Mouse (Mus musculus) kidney, embryonic 16.5 days (tissue): ENCODE measurements at regions not wholly inside any gene's neighbourhood (a gene's known extent, or its start where the extent isn't known, plus 50 kb on each side); places are given as distances from the start of the nearest gene placed in this dataset.

Experiments
- ATAC-seq: fragments of 200-750 bp; cut with Nextera tagmentation; 2 replicates; pipeline ENCODE4 v1.8.0; 2017; ENCODE audit warnings: moderate TSS enrichment; ENCODE audit not compliant: low FRiP score, low TSS enrichment
- H3K27ac ChIP-seq: fragments of 300-500 bp; sonication (generic); 2 replicates; pipeline ENCODE4 v1.5.1; 2014; ENCODE audit warnings: low read length
- H3K27me3 ChIP-seq: fragments of 300-500 bp; sonication (generic); 2 replicates; pipeline ENCODE4 v1.6.1; 2014; ENCODE audit warnings: low read length, control low read depth, mixed read lengths; ENCODE audit not compliant: insufficient read depth
- H3K36me3 ChIP-seq: fragments of 300-500 bp; sonication (generic); 2 replicates; pipeline ENCODE4 v1.6.1; 2014; ENCODE audit warnings: low read length, control low read depth, mixed read lengths; ENCODE audit not compliant: insufficient read depth
- H3K4me1 ChIP-seq: fragments of 300-500 bp; sonication (generic); 2 replicates; pipeline ENCODE4 v1.6.1; 2014; ENCODE audit warnings: low read length, control low read depth, mixed read lengths; ENCODE audit not compliant: insufficient read depth
- H3K4me2 ChIP-seq: fragments of 300-500 bp; sonication (generic); replicated peaks from 2 replicates; pipeline ENCODE4 v1.6.1; 2014; ENCODE audit warnings: low read depth, low read length
- H3K4me3 ChIP-seq: fragments of 300-500 bp; sonication (generic); 2 replicates; pipeline ENCODE4 v1.5.1; 2014; ENCODE audit warnings: mild to moderate bottlenecking, low read length
- H3K9ac ChIP-seq: fragments of 300-500 bp; sonication (generic); replicated peaks from 2 replicates; pipeline ENCODE4 v1.6.1; 2014; ENCODE audit warnings: low read length
- H3K9me3 ChIP-seq: fragments of 300-500 bp; sonication (generic); 2 replicates; pipeline ENCODE4 v1.6.1; 2016; ENCODE audit warnings: low read length, control low read depth
- WGBS: fragments of 180-500 bp; shearing (Covaris S2); extraction: QIAGEN DNeasy Blood & Tissue Kit; methylation state at CpG from one replicate; pipeline ENCODE4 v1.1.7; 2014; 5-methylcytosine and 5-hydroxymethylcytosine counted together

GRCm38 (mm10) chr6:99930316-99930715 lies 204.1 kb upstream of the Prok2 start:
- no peak for ATAC-seq
- H3K9me3 ChIP-seq = no peaks in the 10 kb centered on the region
- no peak overlapping the region for H3K4me2 ChIP-seq
- no peak overlapping the region for H3K9ac ChIP-seq
- H3K36me3 ChIP-seq = no peaks in the 10 kb centered on the region
- WGBS = 94% methylated on average over 6 of the region's 6 CpGs
- H3K4me3 ChIP-seq = no peak overlapping the region
- H3K27ac ChIP-seq = no peak overlapping the region
- peaks cover 18% of the 10 kb centered on the region for H3K4me1 ChIP-seq
- H3K27me3 ChIP-seq = peaks cover 16% of the 10 kb centered on the region; the same call in 1 of the 2 replicates

GRCm38 (mm10) chr6:99927933-99928555 lies 201.9 kb upstream of the Prok2 start:
- H3K4me3 ChIP-seq = no peak overlapping the region
- H3K36me3 ChIP-seq = no peaks in the 10 kb centered on the region
- no peaks in the 10 kb centered on the region for H3K9me3 ChIP-seq
- 30% methylated on average over 10 of the region's 10 CpGs for WGBS
- no peak for ATAC-seq
- peaks cover 21% of the 10 kb centered on the region for H3K27me3 ChIP-seq
- no peak overlapping the region for H3K27ac ChIP-seq
- no peak overlapping the region for H3K9ac ChIP-seq
- no peak overlapping the region for H3K4me2 ChIP-seq
- H3K4me1 ChIP-seq = peaks cover 14% of the 10 kb centered on the region

DNA sequence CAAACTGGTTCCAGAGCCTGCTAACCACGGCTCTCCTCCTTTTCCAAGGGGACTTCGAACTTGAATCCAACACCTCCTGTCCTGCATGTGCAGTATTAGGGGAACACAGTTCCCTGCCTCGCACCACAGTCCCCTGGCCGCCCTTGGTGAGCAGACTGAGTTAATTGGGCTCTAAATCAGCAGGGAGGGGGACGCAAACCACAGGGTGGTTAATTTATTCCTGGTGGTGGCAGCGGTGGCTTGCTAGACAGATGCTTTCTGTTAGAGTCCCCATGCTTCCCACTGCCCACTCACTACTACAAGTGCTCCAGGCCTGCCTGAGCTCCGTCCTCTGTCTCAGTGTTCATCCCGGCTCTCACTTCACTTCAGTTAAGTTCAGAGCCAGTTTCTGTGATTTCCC lies 198.0 kb upstream of the Prok2 start:
- no peaks in the 10 kb centered on the region for H3K36me3 ChIP-seq
- no peak overlapping the region for H3K27ac ChIP-seq
- peaks cover 3% of the 10 kb centered on the region; the same call in 1 of the 2 replicates for H3K9me3 ChIP-seq
- no peak overlapping the region for H3K4me2 ChIP-seq
- ATAC-seq = no peak
- H3K4me3 ChIP-seq = no peak overlapping the region
- H3K9ac ChIP-seq = no peak overlapping the region
- H3K27me3 ChIP-seq = peaks cover 43% of the 10 kb centered on the region
- WGBS = 40% methylated on average over 8 of the region's 8 CpGs
- H3K4me1 ChIP-seq = peaks cover 13% of the 10 kb centered on the region; the same call in 1 of the 2 replicates

DNA sequence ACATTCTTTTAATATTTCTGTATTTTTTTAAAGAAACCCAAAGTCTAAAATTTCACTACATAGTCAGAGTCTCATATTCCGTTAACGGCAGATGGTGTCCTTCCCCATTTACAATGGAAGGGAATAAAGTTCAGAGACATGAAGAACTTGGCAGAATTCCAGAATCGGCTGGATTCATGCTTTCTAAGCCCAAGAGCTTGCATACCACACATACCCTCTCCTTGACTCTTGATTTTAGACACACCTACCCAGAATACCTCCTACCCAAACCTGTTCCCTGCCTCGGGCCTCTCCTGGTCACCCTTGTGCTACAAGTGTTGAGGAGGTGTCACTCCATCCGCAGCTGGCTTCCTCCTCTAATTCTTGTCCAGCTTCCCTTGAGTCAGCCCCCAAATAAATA lies 195.8 kb upstream of the Prok2 start:
- H3K27ac ChIP-seq = no peak overlapping the region
- H3K9me3 ChIP-seq = peaks cover 3% of the 10 kb centered on the region; the same call in 1 of the 2 replicates
- 50% methylated on average over 5 of the region's 5 CpGs for WGBS
- no peak overlapping the region for H3K9ac ChIP-seq
- 0 out of 2 replicates have a peak, but pooled peaks cover 5% of the 10 kb centered on the region for H3K4me1 ChIP-seq
- H3K4me2 ChIP-seq = no peak overlapping the region
- peaks cover 53% of the 10 kb centered on the region for H3K27me3 ChIP-seq
- H3K4me3 ChIP-seq = no peak overlapping the region
- ATAC-seq = no peak
- H3K36me3 ChIP-seq = no peaks in the 10 kb centered on the region

DNA sequence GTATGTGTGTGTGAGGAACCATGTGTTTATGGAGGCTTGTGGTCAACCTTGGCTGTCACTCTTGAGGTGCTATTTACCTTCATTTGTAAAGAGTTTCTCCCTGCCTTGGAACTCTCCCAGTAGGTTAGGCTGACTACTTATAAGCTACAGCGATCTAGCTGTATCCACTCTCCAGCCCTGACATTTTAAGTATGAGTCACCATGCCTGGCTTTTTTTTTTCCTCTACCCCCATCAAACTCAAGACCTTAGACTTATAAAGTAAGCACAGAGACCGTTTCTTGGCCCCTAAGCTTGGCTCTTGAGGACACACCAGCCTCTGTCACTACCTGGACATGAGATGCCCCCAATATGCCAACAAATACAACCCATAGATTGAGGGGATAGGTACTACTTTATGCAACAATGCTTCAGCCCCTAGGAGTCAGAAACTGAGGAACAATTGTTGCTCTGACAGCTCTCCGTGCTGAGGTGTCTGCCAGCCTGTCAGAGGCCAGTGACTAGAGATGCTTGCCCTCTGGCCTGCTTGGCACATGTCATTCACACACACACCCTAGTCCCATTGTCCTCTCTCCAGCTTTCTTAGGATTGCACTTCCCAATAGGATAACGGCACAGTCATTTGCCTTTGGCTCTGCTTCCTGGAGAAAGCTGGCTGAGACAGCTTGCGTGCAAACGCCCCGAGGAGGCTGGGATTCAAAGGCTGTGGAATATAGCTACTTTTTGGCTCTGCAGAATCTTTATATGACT lies 193.8 kb upstream of the Prok2 start:
- Histone ChIP-seq H3K9ac (no peak overlapping the region), H3K27me3 (peaks cover 56% of the 10 kb centered on the region), H3K4me3 (no peak overlapping the region), H3K4me1 (0 out of 2 replicates have a peak, but pooled peaks cover 5% of the 10 kb centered on the region), H3K27ac (no peak overlapping the region), H3K9me3 (peaks cover 3% of the 10 kb centered on the region; the same call in 1 of the 2 replicates), H3K4me2 (no peak overlapping the region), H3K36me3 (no peaks in the 10 kb centered on the region)
- no peak for ATAC-seq
- 66% methylated on average over 7 of the region's 7 CpGs for WGBS

GRCm38 (mm10) chr6:99918351-99918750 lies 192.2 kb upstream of the Prok2 start:
- peaks cover 65% of the 10 kb centered on the region for H3K27me3 ChIP-seq
- WGBS = 74% methylated on average over 3 of the region's 3 CpGs
- H3K9ac ChIP-seq = no peak overlapping the region
- H3K9me3 ChIP-seq = peaks cover 3% of the 10 kb centered on the region; the same call in 1 of the 2 replicates
- no peak for ATAC-seq
- H3K4me3 ChIP-seq = no peak overlapping the region
- no peak overlapping the region for H3K27ac ChIP-seq
- no peaks in the 10 kb centered on the region for H3K36me3 ChIP-seq
- H3K4me2 ChIP-seq = no peak overlapping the region
- 0 out of 2 replicates have a peak, but pooled peaks cover 5% of the 10 kb centered on the region for H3K4me1 ChIP-seq

GRCm38 (mm10) chr6:99909921-99910320 lies 183.7 kb upstream of the Prok2 start:
- no peak for ATAC-seq
- Histone ChIP-seq H3K27me3 (peaks cover 70% of the 10 kb centered on the region), H3K27ac (no peak overlapping the region), H3K9me3 (no peaks in the 10 kb centered on the region), H3K36me3 (no peaks in the 10 kb centered on the region), H3K4me3 (no peak overlapping the region), H3K9ac (no peak overlapping the region), H3K4me2 (no peak overlapping the region), H3K4me1 (peaks cover 11% of the 10 kb centered on the region; the same call in 1 of the 2 replicates)
- WGBS = 76% methylated on average over 7 of the region's 7 CpGs

DNA sequence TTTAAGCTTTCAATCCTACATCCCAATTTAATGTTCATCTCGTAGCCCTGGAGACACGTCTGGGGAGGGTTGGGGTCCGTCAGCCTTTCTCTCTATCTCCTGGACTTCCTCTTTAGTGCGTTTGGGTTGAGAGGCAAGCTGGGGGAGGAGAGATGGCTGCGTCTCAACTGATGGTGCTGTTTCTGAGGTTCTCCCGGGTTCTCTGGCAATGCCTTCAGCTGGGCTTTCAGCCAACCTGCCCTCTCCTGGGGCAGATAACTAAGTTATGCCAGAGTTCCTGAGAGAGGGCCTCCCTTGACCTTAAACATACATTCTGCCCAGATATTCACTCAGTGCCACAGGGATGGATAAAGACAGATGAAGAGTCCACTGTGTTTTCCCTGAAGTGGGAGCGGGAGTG lies 183.3 kb upstream of the Prok2 start:
- Histone ChIP-seq H3K27me3 (peaks cover 66% of the 10 kb centered on the region), H3K4me3 (no peak overlapping the region), H3K9me3 (no peaks in the 10 kb centered on the region), H3K27ac (no peak overlapping the region), H3K36me3 (no peaks in the 10 kb centered on the region), H3K4me1 (peaks cover 16% of the 10 kb centered on the region), H3K9ac (no peak overlapping the region), H3K4me2 (no peak overlapping the region)
- 59% methylated on average over 7 of the region's 7 CpGs for WGBS
- ATAC-seq = no peak

- no peak overlapping the region for H3K4me3 ChIP-seq
- H3K4me2 ChIP-seq = no peak overlapping the region
Observed at GRCm38 (mm10) chr6:99908066-99908465, 181.9 kb upstream of the Prok2 start.

DNA sequence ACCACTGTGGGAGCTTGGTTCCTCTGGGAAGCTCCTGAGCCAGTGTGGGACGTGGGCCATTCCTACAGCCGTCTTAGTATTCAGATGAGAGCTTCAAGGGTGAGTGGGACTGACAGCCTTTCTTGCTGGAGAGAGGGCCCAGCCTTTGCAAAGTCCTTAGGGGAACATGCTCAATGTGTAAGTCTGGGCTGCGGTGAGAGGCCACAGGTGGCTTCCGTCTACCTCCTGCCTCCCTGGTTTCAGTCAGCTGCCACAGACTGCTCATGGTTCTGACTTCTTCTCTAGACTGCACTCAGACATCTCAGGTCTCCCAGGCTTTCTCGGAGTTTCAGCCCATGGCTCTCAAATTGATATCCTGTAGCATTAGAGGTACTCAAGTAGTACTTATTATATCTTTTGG lies 179.0 kb upstream of the Prok2 start:
- no peak overlapping the region for H3K9ac ChIP-seq
- no peak for ATAC-seq

More at GRCm38 (mm10) chr6:99908066-99908465, 181.9 kb upstream of the Prok2 start:
- Histone ChIP-seq H3K4me1 (peaks cover 27% of the 10 kb centered on the region), H3K9me3 (no peaks in the 10 kb centered on the region), H3K36me3 (no peaks in the 10 kb centered on the region), H3K9ac (no peak overlapping the region), H3K27me3 (peaks cover 60% of the 10 kb centered on the region), H3K27ac (no peak overlapping the region)
- ATAC-seq = no peak
- 85% methylated on average over 3 of the region's 3 CpGs for WGBS

More for the DNA sequence above, 179.0 kb upstream of the Prok2 start:
- Histone ChIP-seq H3K4me2 (no peak overlapping the region), H3K36me3 (no peaks in the 10 kb centered on the region), H3K4me1 (peaks cover 31% of the 10 kb centered on the region), H3K9me3 (no peaks in the 10 kb centered on the region), H3K27ac (no peak overlapping the region), H3K4me3 (no peak overlapping the region), H3K27me3 (peaks cover 56% of the 10 kb centered on the region)
- 46% methylated on average over 5 of the region's 5 CpGs for WGBS
